Mouse (Mus musculus) kidney, adult 2 months (tissue): ENCODE measurements at regions not wholly inside any gene's neighbourhood (a gene's known extent, or its start where the extent isn't known, plus 50 kb on each side); places are given as distances from the start of the nearest gene placed in this dataset.

ENCODE experiments used
- DNase-seq: peaks from one replicate; pipeline ENCODE4 v3.0.0; 2021
- H3K27ac ChIP-seq: fragments of 200-500 bp; 2 replicates; pipeline ENCODE4 v1.5.1; 2012; ENCODE audit warnings: low read depth, low read length, control low read depth, inconsistent platforms; ENCODE audit not compliant: insufficient read depth
- H3K27me3 ChIP-seq: fragments of 200-500 bp; replicated peaks from 2 replicates; pipeline ENCODE4 v1.6.1; 2012; ENCODE audit warnings: mild to moderate bottlenecking, moderate library complexity, low read length, inconsistent platforms; ENCODE audit not compliant: control insufficient read depth, insufficient read depth
- H3K36me3 ChIP-seq: fragments of 200-500 bp; 2 replicates; pipeline ENCODE4 v1.6.1; 2012; ENCODE audit warnings: mild to moderate bottlenecking, moderate library complexity, low read length, inconsistent platforms; ENCODE audit not compliant: control insufficient read depth, insufficient read depth
- H3K4me1 ChIP-seq: fragments of 200-500 bp; 2 replicates; pipeline ENCODE4 v1.6.1; 2011; ENCODE audit warnings: low read length; ENCODE audit not compliant: control insufficient read depth, insufficient read depth
- H3K4me3 ChIP-seq: fragments of 200-500 bp; 2 replicates; pipeline ENCODE4 v1.5.1; 2011; ENCODE audit warnings: mild to moderate bottlenecking, low read depth, low read length, control low read depth; ENCODE audit not compliant: insufficient read depth
- CTCF ChIP-seq: fragments of 200-500 bp; conservative IDR thresholded peaks from 2 replicates; pipeline ENCODE4 v1.5.1; 2011; ENCODE audit warnings: low read depth, mild to moderate bottlenecking, control low read depth, low read length, moderate library complexity, mixed read lengths; ENCODE audit not compliant: insufficient read depth, insufficient read length
- POLR2A ChIP-seq: fragments of 200-500 bp; IDR thresholded peaks from one replicate; pipeline ENCODE4 v1.6.1; 2011; ENCODE audit warnings: low read depth, low read length, control low read depth
- WGBS: fragments of 180-500 bp; shearing (Covaris S2); methylation state at CpG from one replicate; pipeline ENCODE4 v1.1.7; 2018; 5-methylcytosine and 5-hydroxymethylcytosine counted together

- Histone ChIP-seq H3K4me3 (no peak overlapping the region), H3K36me3 (no peaks in the 10 kb centered on the region), H3K27ac (no peak overlapping the region), H3K4me1 (peaks cover 6% of the 10 kb centered on the region; the same call in 1 of the 2 replicates), H3K27me3 (no peaks in the 10 kb centered on the region)
- no peak for DNase-seq
- TF ChIP-seq POLR2A (no peak), CTCF (no peak)
- WGBS = 62% methylated on average over 5 of the region's 5 CpGs
Observed at GRCm38 (mm10) chr13:37114324-37114723, 64.3 kb upstream of the F13a1 start.

GRCm38 (mm10) chr13:37111747-37112146, 61.7 kb upstream of the F13a1 start:
- H3K36me3 ChIP-seq = no peaks in the 10 kb centered on the region
- no peak overlapping the region for H3K4me3 ChIP-seq
- 89% methylated on average over 4 of the region's 4 CpGs for WGBS
- H3K27me3 ChIP-seq = no peaks in the 10 kb centered on the region
- no peak for DNase-seq
- H3K4me1 ChIP-seq = peaks cover 6% of the 10 kb centered on the region; the same call in 1 of the 2 replicates
- TF ChIP-seq POLR2A = no peak
- no peak for TF ChIP-seq CTCF
- no peak overlapping the region for H3K27ac ChIP-seq

GRCm38 (mm10) chr13:37107721-37108120, 57.7 kb upstream of the F13a1 start:
- WGBS = 74% methylated on average over 5 of the region's 5 CpGs
- no peaks in the 10 kb centered on the region for H3K4me1 ChIP-seq
- no peak for TF ChIP-seq CTCF
- TF ChIP-seq POLR2A = no peak
- no peak overlapping the region for H3K4me3 ChIP-seq
- no peak overlapping the region for H3K27ac ChIP-seq
- H3K27me3 ChIP-seq = no peaks in the 10 kb centered on the region
- H3K36me3 ChIP-seq = no peaks in the 10 kb centered on the region
- DNase-seq = no peak

- Histone ChIP-seq H3K4me3 (no peak overlapping the region), H3K27me3 (no peaks in the 10 kb centered on the region), H3K27ac (no peak overlapping the region), H3K4me1 (no peaks in the 10 kb centered on the region), H3K36me3 (no peaks in the 10 kb centered on the region)
- TF ChIP-seq POLR2A (no peak), CTCF (no peak)
- DNase-seq = no peak
- 85% methylated on average over 5 of the region's 5 CpGs for WGBS
Observed at GRCm38 (mm10) chr13:37106009-37106408, 56.0 kb upstream of the F13a1 start.

- Histone ChIP-seq H3K27me3 (no peaks in the 10 kb centered on the region), H3K36me3 (no peaks in the 10 kb centered on the region), H3K27ac (no peak overlapping the region), H3K4me1 (no peaks in the 10 kb centered on the region), H3K4me3 (no peak overlapping the region)
- DNase-seq = no peak
- TF ChIP-seq POLR2A = no peak
- TF ChIP-seq CTCF = no peak
- WGBS = 73% methylated on average over 9 of the region's 9 CpGs
Observed at GRCm38 (mm10) chr13:37104410-37105294, 54.6 kb upstream of the F13a1 start.

- no peak for DNase-seq
- no peaks in the 10 kb centered on the region for H3K36me3 ChIP-seq
- TF ChIP-seq CTCF (no peak), POLR2A (no peak)
- H3K4me3 ChIP-seq = no peak overlapping the region
- no peak overlapping the region for H3K27ac ChIP-seq
- H3K27me3 ChIP-seq = no peaks in the 10 kb centered on the region
- WGBS = 65% methylated on average over 6 of the region's 6 CpGs
- H3K4me1 ChIP-seq = no peaks in the 10 kb centered on the region
Observed at GRCm38 (mm10) chr13:37103741-37104296, 53.8 kb upstream of the F13a1 start.

GRCm38 (mm10) chr13:37101755-37102154, 51.7 kb upstream of the F13a1 start:
- TF ChIP-seq POLR2A (no peak), CTCF (no peak)
- Histone ChIP-seq H3K4me1 (no peaks in the 10 kb centered on the region), H3K36me3 (no peaks in the 10 kb centered on the region), H3K27me3 (no peaks in the 10 kb centered on the region), H3K27ac (no peak overlapping the region), H3K4me3 (no peak overlapping the region)
- DNase-seq = no peak
- 92% methylated on average over 4 of the region's 4 CpGs for WGBS
